Mouse (Mus musculus) C2C12 (cell line): Measurements from ENCODE around the gene Syt14. TPM values are rescaled to one million over a fixed set of nuclear protein-coding genes. Genes with fewer than 3 reads are reported as not detected.

Experiments used
- H3K27me3 ChIP-seq: one replicate; pipeline ENCODE4 v1.6.1; 2011; ENCODE audit not compliant: control insufficient read depth, insufficient read depth, insufficient read length
- H3K36me3 ChIP-seq: one replicate; pipeline ENCODE4 v1.6.1; 2011; ENCODE audit not compliant: control insufficient read depth, insufficient read depth
- H3K4me3 ChIP-seq: one replicate; pipeline ENCODE4 v1.5.1; 2011; ENCODE audit warnings: mild to moderate bottlenecking, control low read depth; ENCODE audit not compliant: poor library complexity, insufficient read depth, severe bottlenecking
- H3K79me2 ChIP-seq: one replicate; pipeline ENCODE4 v1.6.1; 2011; ENCODE audit not compliant: control insufficient read depth, insufficient read depth
- H3K79me3 ChIP-seq: one replicate; pipeline ENCODE4 v1.6.1; 2011; ENCODE audit warnings: low read depth, control low read depth
- H3ac ChIP-seq: one replicate; pipeline ENCODE3; 2011; ENCODE audit warnings: low read depth; ENCODE audit not compliant: control insufficient read depth, insufficient read length
- CEBPB ChIP-seq: IDR thresholded peaks from one replicate; pipeline ENCODE4 v1.6.1; 2011; ENCODE audit warnings: low read depth, mild to moderate bottlenecking, control low read depth, moderate library complexity
- CTCF ChIP-seq: IDR thresholded peaks from one replicate; pipeline ENCODE4 v1.5.1; 2011; ENCODE audit not compliant: control insufficient read depth, insufficient read depth, insufficient read length
- FOSL1 ChIP-seq: IDR thresholded peaks from one replicate; pipeline ENCODE4 v1.8.0; 2011; ENCODE audit warnings: mild to moderate bottlenecking, low read length; ENCODE audit not compliant: poor library complexity, insufficient read depth, severe bottlenecking
- MAX ChIP-seq: IDR thresholded peaks from one replicate; pipeline ENCODE4 v1.6.1; 2011; ENCODE audit warnings: mild to moderate bottlenecking, control low read depth
- MYOD1 ChIP-seq: IDR thresholded peaks from one replicate; pipeline ENCODE4 v1.6.1; 2011; ENCODE audit warnings: low read depth; ENCODE audit not compliant: control insufficient read depth, insufficient read length
- MYOG ChIP-seq: IDR thresholded peaks from one replicate; pipeline ENCODE4 v1.6.1; 2011; ENCODE audit not compliant: control insufficient read depth, insufficient read length; ENCODE audit errors: extremely low read depth
- USF1 ChIP-seq: IDR thresholded peaks from one replicate; pipeline ENCODE4 v1.6.1; 2011; ENCODE audit warnings: low read depth, mild to moderate bottlenecking, control low read depth, moderate library complexity
- polyA plus RNA-seq: library from polyadenylated mRNA; unstranded; fragments of >200 nt; fragmentation: generic; extraction: Trizol; gene quantifications from one replicate; pipeline ENCODE4 v1.2.1, GENCODE M21; 2012; ENCODE audit warnings: missing spikeins

The Syt14 gene
- polyA plus RNA-seq, 1 experiment = not detected

DNA sequence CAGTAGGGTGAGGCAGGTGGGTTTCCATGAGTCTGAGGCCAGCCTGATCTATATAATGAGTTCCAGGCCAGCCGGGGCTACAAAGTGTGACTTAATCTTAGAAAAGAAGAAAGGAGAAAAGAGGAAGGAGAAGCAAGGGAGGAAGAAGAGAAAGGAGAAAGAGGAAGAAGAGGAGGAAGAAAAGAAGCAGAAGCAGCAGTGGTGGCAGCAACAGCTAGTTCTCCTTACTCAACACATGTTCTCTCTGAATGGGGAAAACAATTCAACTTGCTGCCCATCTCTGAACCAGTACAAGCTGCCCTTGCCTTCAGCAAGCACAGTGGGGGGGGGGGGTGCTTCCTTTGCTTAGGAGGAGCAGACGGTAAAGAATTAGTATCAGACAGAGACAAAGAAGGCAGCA, 96.5 kb downstream of the Syt14 start:
- TF ChIP-seq CTCF (no peak), MYOD1 (no peak)
- Histone ChIP-seq H3K79me3 (no peaks in the 10 kb centered on the region), H3K27me3 (no peaks in the 10 kb centered on the region), H3K36me3 (no peaks in the 10 kb centered on the region), H3ac (no peak overlapping the region), H3K4me3 (no peak overlapping the region), H3K79me2 (no peaks in the 10 kb centered on the region)

DNA sequence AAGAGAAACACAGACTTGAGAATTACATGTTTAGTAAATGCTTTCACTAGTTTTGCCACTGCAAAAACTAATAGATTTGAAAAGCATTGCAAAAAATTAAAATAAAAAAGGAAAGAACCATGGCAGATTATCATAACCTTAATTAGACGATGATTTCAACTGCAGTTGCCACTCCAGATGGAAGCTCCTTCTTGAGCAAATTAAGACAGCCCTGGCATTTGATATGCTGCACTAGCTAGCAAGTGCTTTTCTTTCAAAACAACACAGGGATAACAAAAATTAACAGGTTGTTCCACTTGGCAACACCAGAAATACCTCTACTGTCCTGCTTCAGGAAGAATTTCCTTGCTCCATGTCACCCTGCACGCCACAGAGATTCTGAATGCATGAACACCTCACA, 97.6 kb downstream of the Syt14 start:
- Histone ChIP-seq H3K27me3 (peaks cover 4% of the 10 kb centered on the region), H3K36me3 (no peaks in the 10 kb centered on the region), H3K79me2 (no peaks in the 10 kb centered on the region), H3ac (no peak overlapping the region), H3K4me3 (no peak overlapping the region), H3K79me3 (no peaks in the 10 kb centered on the region)
- TF ChIP-seq CEBPB = no peak
- TF ChIP-seq MYOD1 = no peak
- TF ChIP-seq FOSL1 = no peak
- no peak for TF ChIP-seq MYOG
- TF ChIP-seq USF1 = no peak

GRCm38 (mm10) chr1:192931797-192932196, 103.8 kb downstream of the Syt14 start:
- no peaks in the 10 kb centered on the region for H3K79me3 ChIP-seq
- H3ac ChIP-seq = no peak overlapping the region
- no peaks in the 10 kb centered on the region for H3K79me2 ChIP-seq
- no peak overlapping the region for H3K4me3 ChIP-seq
- H3K27me3 ChIP-seq = peaks cover 5% of the 10 kb centered on the region
- H3K36me3 ChIP-seq = no peaks in the 10 kb centered on the region
- TF ChIP-seq USF1 (no peak), CEBPB (peak; percentile 30)

DNA sequence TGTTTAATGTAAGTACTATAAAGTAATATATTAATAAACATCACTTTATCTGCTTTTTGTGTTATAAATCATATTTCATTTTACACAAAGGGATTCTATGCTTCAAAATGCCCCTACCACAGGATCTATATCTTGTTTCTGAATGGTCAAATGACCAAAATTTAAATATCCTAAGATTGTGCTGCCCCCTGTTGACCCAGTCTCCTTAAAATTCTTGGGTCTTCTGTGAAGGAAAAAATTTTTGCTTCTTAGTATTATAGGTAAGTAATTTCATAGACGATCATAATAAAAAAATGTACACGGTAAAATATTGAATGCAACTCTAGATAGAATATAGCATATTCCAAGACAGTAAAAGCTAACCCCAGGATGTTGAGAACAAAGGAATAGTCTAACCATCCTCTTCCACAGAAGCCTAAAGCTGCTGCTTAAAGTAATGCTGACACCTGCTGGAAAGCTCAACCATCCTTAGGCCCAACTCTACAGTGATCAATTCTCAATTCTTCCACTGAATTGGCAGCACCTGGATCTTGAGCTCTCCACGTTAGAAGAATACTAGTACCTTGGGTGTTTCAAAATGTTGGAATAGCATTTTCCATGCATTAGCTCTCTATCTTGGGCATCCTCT, 123.4 kb downstream of the Syt14 start:
- no peaks in the 10 kb centered on the region for H3K79me3 ChIP-seq
- no peaks in the 10 kb centered on the region for H3K79me2 ChIP-seq
- no peak overlapping the region for H3K4me3 ChIP-seq
- no peak overlapping the region for H3ac ChIP-seq
- TF ChIP-seq MYOG (no peak), MAX (no peak), CTCF (no peak), CEBPB (no peak), USF1 (no peak), FOSL1 (no peak), MYOD1 (no peak)
- no peaks in the 10 kb centered on the region for H3K36me3 ChIP-seq
- H3K27me3 ChIP-seq = no peaks in the 10 kb centered on the region

DNA sequence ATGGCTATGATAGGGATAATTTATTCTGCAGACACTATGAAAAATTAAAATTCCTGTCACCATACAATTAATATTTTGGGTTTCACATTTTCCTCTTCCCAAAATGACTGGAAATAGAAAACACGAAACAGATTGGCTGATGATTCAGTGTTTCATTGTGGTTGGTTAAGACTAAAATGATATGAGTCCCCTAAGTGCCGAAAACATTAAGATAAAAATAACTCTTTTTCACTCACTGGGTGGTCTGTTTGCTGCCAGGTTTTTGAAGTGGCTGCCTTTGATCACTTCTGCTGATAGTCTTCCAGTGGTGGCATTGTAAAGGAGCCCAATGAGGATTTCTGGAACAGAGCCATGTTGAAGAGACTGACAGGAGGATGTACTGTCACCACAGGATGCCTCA, 134.1 kb downstream of the Syt14 start:
- no peak for TF ChIP-seq USF1
- no peak for TF ChIP-seq CEBPB
- no peak for TF ChIP-seq MAX
- TF ChIP-seq CTCF = no peak
- no peak for TF ChIP-seq MYOG
- no peak for TF ChIP-seq MYOD1
- no peak for TF ChIP-seq FOSL1
- no peaks in the 10 kb centered on the region for H3K79me3 ChIP-seq
- no peak overlapping the region for H3ac ChIP-seq
- H3K79me2 ChIP-seq = no peaks in the 10 kb centered on the region
- no peaks in the 10 kb centered on the region for H3K36me3 ChIP-seq
- H3K4me3 ChIP-seq = no peak overlapping the region
- H3K27me3 ChIP-seq = no peaks in the 10 kb centered on the region

GRCm38 (mm10) chr1:192900913-192901312, 134.7 kb downstream of the Syt14 start:
- Histone ChIP-seq H3ac (no peak overlapping the region), H3K27me3 (no peaks in the 10 kb centered on the region), H3K79me2 (no peaks in the 10 kb centered on the region), H3K4me3 (no peak overlapping the region), H3K36me3 (no peaks in the 10 kb centered on the region), H3K79me3 (no peaks in the 10 kb centered on the region)
- TF ChIP-seq CTCF = no peak
- no peak for TF ChIP-seq MYOD1
- TF ChIP-seq MAX = no peak
- TF ChIP-seq USF1 = no peak
- TF ChIP-seq CEBPB = no peak
